Mouse (Mus musculus) C2C12 (cell line): ENCODE data around the gene Lmo1. TPM values are rescaled to one million over a fixed set of nuclear protein-coding genes. Genes with fewer than 3 reads are reported as not detected.

Source experiments
- H3K27me3 ChIP-seq: one replicate; pipeline ENCODE4 v1.6.1; 2011; ENCODE audit not compliant: control insufficient read depth, insufficient read depth, insufficient read length
- H3K36me3 ChIP-seq: one replicate; pipeline ENCODE4 v1.6.1; 2011; ENCODE audit not compliant: control insufficient read depth, insufficient read depth
- H3K4me3 ChIP-seq: one replicate; pipeline ENCODE4 v1.5.1; 2011; ENCODE audit warnings: mild to moderate bottlenecking, control low read depth; ENCODE audit not compliant: poor library complexity, insufficient read depth, severe bottlenecking
- H3K79me2 ChIP-seq: one replicate; pipeline ENCODE4 v1.6.1; 2011; ENCODE audit not compliant: control insufficient read depth, insufficient read depth
- H3K79me3 ChIP-seq: one replicate; pipeline ENCODE4 v1.6.1; 2011; ENCODE audit warnings: low read depth, control low read depth
- H3ac ChIP-seq: one replicate; pipeline ENCODE3; 2011; ENCODE audit warnings: low read depth; ENCODE audit not compliant: control insufficient read depth, insufficient read length
- CEBPB ChIP-seq: IDR thresholded peaks from one replicate; pipeline ENCODE4 v1.6.1; 2011; ENCODE audit warnings: low read depth, mild to moderate bottlenecking, control low read depth, moderate library complexity
- CTCF ChIP-seq: IDR thresholded peaks from one replicate; pipeline ENCODE4 v1.5.1; 2011; ENCODE audit not compliant: control insufficient read depth, insufficient read depth, insufficient read length
- FOSL1 ChIP-seq: IDR thresholded peaks from one replicate; pipeline ENCODE4 v1.8.0; 2011; ENCODE audit warnings: mild to moderate bottlenecking, low read length; ENCODE audit not compliant: poor library complexity, insufficient read depth, severe bottlenecking
- MAX ChIP-seq: IDR thresholded peaks from one replicate; pipeline ENCODE4 v1.6.1; 2011; ENCODE audit warnings: mild to moderate bottlenecking, control low read depth
- MYOD1 ChIP-seq: IDR thresholded peaks from one replicate; pipeline ENCODE4 v1.6.1; 2011; ENCODE audit warnings: low read depth; ENCODE audit not compliant: control insufficient read depth, insufficient read length
- MYOG ChIP-seq: IDR thresholded peaks from one replicate; pipeline ENCODE4 v1.6.1; 2011; ENCODE audit not compliant: control insufficient read depth, insufficient read length; ENCODE audit errors: extremely low read depth
- USF1 ChIP-seq: IDR thresholded peaks from one replicate; pipeline ENCODE4 v1.6.1; 2011; ENCODE audit warnings: low read depth, mild to moderate bottlenecking, control low read depth, moderate library complexity
- polyA plus RNA-seq: library from polyadenylated mRNA; unstranded; fragments of >200 nt; fragmentation: generic; extraction: Trizol; gene quantifications from one replicate; pipeline ENCODE4 v1.2.1, GENCODE M21; 2012; ENCODE audit warnings: missing spikeins

The Lmo1 gene
- polyA plus RNA-seq, 1 experiment = 0.09 TPM

DNA sequence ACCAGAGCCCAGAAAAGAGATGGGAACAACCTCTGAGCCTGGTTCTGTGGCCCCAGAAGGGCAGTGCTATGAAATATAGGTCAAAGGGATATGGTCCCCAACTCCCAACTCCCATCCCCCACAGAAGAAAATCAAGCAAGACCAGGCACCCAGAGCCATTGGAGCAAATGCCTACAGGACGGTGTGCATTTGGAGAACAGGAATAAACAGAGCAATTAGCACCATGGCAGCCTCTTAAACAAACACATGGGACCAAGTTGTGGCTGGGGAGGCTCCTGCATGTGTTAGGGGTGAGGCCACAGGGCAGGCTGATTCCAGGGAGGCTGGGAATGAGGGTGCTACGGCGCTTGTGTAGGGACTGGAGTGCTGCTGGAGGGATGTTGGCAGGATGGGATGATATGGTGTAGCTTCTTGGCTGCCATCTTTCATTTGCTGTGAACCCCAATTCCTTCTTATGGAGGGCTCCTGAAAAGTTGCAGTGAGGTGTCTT lies 22.2 kb upstream of the Lmo1 start:
- Histone ChIP-seq H3K27me3 (no peaks in the 10 kb centered on the region), H3K36me3 (no peaks in the 10 kb centered on the region), H3K4me3 (no peak overlapping the region), H3K79me3 (no peaks in the 10 kb centered on the region), H3ac (no peak overlapping the region), H3K79me2 (no peaks in the 10 kb centered on the region)
- TF ChIP-seq MYOD1 (no peak), CTCF (no peak), MYOG (no peak), MAX (no peak), FOSL1 (no peak)

- Histone ChIP-seq H3K79me3 (no peaks in the 10 kb centered on the region), H3K4me3 (no peak overlapping the region), H3K27me3 (no peaks in the 10 kb centered on the region), H3K36me3 (no peaks in the 10 kb centered on the region), H3ac (no peak overlapping the region), H3K79me2 (no peaks in the 10 kb centered on the region)
- TF ChIP-seq MAX = no peak
- no peak for TF ChIP-seq CEBPB
- TF ChIP-seq CTCF = no peak
- TF ChIP-seq FOSL1 = no peak
- TF ChIP-seq USF1 = no peak
- no peak for TF ChIP-seq MYOD1
- TF ChIP-seq MYOG = no peak
Observed at GRCm38 (mm10) chr7:109196399-109197082, 21.5 kb upstream of the Lmo1 start.

GRCm38 (mm10) chr7:109195982-109196381 lies 21.0 kb upstream of the Lmo1 start:
- Histone ChIP-seq H3ac (no peak overlapping the region), H3K27me3 (no peaks in the 10 kb centered on the region), H3K36me3 (no peaks in the 10 kb centered on the region), H3K79me3 (no peaks in the 10 kb centered on the region), H3K4me3 (no peak overlapping the region), H3K79me2 (no peaks in the 10 kb centered on the region)
- TF ChIP-seq CEBPB (no peak), USF1 (no peak), MYOD1 (no peak), MYOG (no peak), FOSL1 (no peak), CTCF (no peak), MAX (no peak)

DNA sequence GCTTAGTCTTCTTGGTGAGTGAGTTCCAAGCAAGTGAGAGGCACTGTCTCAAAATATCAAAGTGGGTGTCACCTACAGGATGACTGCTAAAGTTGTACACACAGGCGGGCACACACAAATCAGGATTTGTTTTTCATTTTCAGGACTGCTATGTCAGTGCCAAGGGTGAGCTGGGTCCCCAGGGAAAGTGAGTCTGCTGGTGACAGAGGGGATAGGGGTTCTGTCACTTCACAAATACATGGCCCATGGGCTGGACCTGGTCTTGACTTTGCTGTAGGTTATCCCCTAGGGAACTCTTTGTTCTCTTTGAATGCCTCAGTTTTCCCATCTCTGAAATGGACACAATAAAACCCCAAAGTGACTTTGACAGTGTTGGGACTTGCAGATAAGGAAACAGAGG lies 19.8 kb upstream of the Lmo1 start:
- H3K27me3 ChIP-seq = no peaks in the 10 kb centered on the region

DNA sequence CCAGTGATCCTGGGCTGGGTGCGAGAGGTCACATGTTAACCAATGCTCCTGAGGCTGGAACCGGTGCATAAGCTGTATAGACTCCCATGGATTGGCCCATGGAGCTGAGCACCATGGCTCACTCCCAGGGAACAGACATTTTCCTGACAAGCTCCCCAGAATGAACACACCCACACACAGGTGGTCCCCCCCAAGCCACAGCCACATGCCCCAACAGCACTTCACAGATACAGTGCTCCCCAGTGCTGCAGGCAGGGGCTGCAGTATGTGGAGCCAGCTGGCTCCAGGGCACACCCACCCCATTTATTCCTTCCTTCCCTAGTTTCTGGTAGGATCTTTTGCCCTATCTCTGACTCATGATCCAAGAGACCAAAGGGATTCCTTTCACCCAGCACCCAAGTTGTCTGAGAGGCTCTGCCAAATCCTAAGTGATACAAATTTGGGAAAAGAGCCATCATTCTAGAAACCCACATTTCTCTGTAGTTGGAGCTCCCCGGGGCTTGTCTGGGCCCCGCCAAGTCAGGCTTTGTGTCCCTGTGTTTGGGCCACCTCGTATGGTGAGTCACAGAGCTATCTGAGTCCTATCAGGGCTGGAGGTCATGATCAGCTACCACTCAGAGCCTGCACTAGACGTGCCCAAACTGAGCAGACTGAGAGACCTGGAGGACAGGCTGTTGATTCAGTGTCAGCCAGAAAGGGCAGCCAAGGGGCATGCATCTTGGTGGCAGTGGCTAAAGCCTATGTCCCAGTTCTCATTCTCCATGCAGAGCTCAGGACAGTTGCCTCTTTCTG lies 12.4 kb upstream of the Lmo1 start:
- H3K4me3 ChIP-seq = no peak overlapping the region
- no peaks in the 10 kb centered on the region for H3K36me3 ChIP-seq
- no peaks in the 10 kb centered on the region for H3K27me3 ChIP-seq
- TF ChIP-seq FOSL1 = no peak
- TF ChIP-seq CTCF = no peak
- TF ChIP-seq USF1 = no peak
- TF ChIP-seq CEBPB = no peak
- no peak for TF ChIP-seq MYOD1
- TF ChIP-seq MYOG = no peak
- no peak for TF ChIP-seq MAX
- H3ac ChIP-seq = no peak overlapping the region
- no peaks in the 10 kb centered on the region for H3K79me2 ChIP-seq
- no peaks in the 10 kb centered on the region for H3K79me3 ChIP-seq

More for the DNA sequence above, 19.8 kb upstream of the Lmo1 start:
- H3K79me2 ChIP-seq = no peaks in the 10 kb centered on the region
- H3K36me3 ChIP-seq = no peaks in the 10 kb centered on the region
- no peak overlapping the region for H3ac ChIP-seq
- H3K4me3 ChIP-seq = no peak overlapping the region
- no peaks in the 10 kb centered on the region for H3K79me3 ChIP-seq
- TF ChIP-seq MAX = no peak
- TF ChIP-seq MYOG = no peak
- TF ChIP-seq MYOD1 = no peak
- TF ChIP-seq CEBPB = no peak
- no peak for TF ChIP-seq FOSL1
- TF ChIP-seq USF1 = no peak
- TF ChIP-seq CTCF = no peak
